Mouse (Mus musculus): ENCODE results near the gene Ackr3.

Gene Ackr3

GRCm38 (mm10) chr1:90228323-90228697 lies 24.5 kb downstream of the Ackr3 start:
- no peak for DNase-seq (ENCODE audit: low spot score)

- DNase-seq (ENCODE audit: low spot score) = no peak
Observed at GRCm38 (mm10) chr1:90230611-90231010, 26.8 kb downstream of the Ackr3 start.

- no peak for DNase-seq (ENCODE audit: low spot score)
Observed at GRCm38 (mm10) chr1:90231591-90232490, 28.1 kb downstream of the Ackr3 start.

GRCm38 (mm10) chr1:90232491-90232885 lies 28.7 kb downstream of the Ackr3 start:
- DNase-seq (ENCODE audit: low spot score) = no peak

- DNase-seq (ENCODE audit: low spot score) = no peak
Observed at GRCm38 (mm10) chr1:90234620-90235054, 30.9 kb downstream of the Ackr3 start.

- no peak for DNase-seq (ENCODE audit: low spot score)
Observed at GRCm38 (mm10) chr1:90236640-90237039, 32.9 kb downstream of the Ackr3 start.

- DNase-seq (ENCODE audit: low spot score) = no peak
Observed at GRCm38 (mm10) chr1:90238095-90238888, 34.5 kb downstream of the Ackr3 start.

GRCm38 (mm10) chr1:90239336-90240225 lies 35.8 kb downstream of the Ackr3 start:
- DNase-seq (ENCODE audit: low spot score) = peak; percentile 64

GRCm38 (mm10) chr1:90240287-90240686 lies 36.5 kb downstream of the Ackr3 start:
- peak; percentile 51 for DNase-seq (ENCODE audit: low spot score)

- DNase-seq (ENCODE audit: low spot score) = no peak
Observed at GRCm38 (mm10) chr1:90242444-90242989, 38.7 kb downstream of the Ackr3 start.

GRCm38 (mm10) chr1:90244537-90244936 lies 40.8 kb downstream of the Ackr3 start:
- DNase-seq (ENCODE audit: low spot score) = no peak

- no peak for DNase-seq (ENCODE audit: low spot score)
Observed at GRCm38 (mm10) chr1:90245533-90245932, 41.8 kb downstream of the Ackr3 start.

GRCm38 (mm10) chr1:90246035-90246434 lies 42.3 kb downstream of the Ackr3 start:
- DNase-seq (ENCODE audit: low spot score) = no peak

- no peak for DNase-seq (ENCODE audit: low spot score)
Observed at GRCm38 (mm10) chr1:90246800-90247199, 43.0 kb downstream of the Ackr3 start.

GRCm38 (mm10) chr1:90247234-90247633 lies 43.5 kb downstream of the Ackr3 start:
- DNase-seq (ENCODE audit: low spot score) = no peak

- DNase-seq (ENCODE audit: low spot score) = no peak
Observed at GRCm38 (mm10) chr1:90247756-90248541, 44.2 kb downstream of the Ackr3 start.

GRCm38 (mm10) chr1:90248966-90249735 lies 45.4 kb downstream of the Ackr3 start:
- no peak for DNase-seq (ENCODE audit: low spot score)

- no peak for DNase-seq (ENCODE audit: low spot score)
Observed at GRCm38 (mm10) chr1:90250419-90250818, 46.6 kb downstream of the Ackr3 start.

GRCm38 (mm10) chr1:90251156-90251555 lies 47.4 kb downstream of the Ackr3 start:
- no peak for DNase-seq (ENCODE audit: low spot score)

- no peak for DNase-seq (ENCODE audit: low spot score)
Observed at GRCm38 (mm10) chr1:90253465-90253864, 49.7 kb downstream of the Ackr3 start.
